In the genomic region with DNA sequence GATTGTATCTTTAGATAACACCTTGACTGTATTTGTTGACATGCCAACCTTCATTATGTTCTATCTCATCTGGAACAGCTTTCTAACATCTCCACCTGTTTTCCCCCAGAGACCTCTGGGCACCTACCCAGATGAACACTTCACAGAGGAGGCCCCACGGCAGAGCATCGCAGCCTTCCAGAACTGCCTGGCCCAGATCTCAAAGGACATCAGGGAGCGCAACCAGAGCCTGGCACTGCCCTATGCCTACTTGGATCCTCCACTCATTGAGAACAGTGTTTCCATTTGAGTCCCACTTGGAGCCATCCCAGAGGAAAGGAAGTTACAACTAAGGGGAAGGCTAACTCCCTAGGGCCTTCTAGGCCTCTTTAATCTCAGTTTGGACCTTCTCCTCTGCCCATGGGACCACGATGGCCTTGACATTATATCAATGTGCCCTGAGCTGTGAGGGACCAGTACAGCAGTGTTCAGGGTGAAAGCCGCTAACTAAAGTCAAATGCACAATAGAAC, we compare ENCODE assay signal across 30 mouse cellular contexts. TPM values are rescaled to one million over a fixed set of nuclear protein-coding genes. Genes with fewer than 3 reads are reported as not detected.
DNase-seq lines count a peak whose midpoint lies in the region; TF ChIP-seq lines count a peak whose summit lies in the region.
"Had no signal": no experiment of that assay in that cellular context is flagged by ENCODE, and none has a peak within 500 bp of the region (broad histone marks: within the 10 kb centered on the region; RNA-seq: fewer than 3 reads in every experiment).

No protein-coding gene starts in this region.

- TF ChIP-seq CTCF in testis, adult 2 months (IDR thresholded peaks at IDR 0.05; ENCODE audit: control insufficient read depth, insufficient read depth, insufficient replicate concordance, low read depth, low read length), result no peak

- DNase-seq in adrenal gland, postnatal 14 days, result peak; percentile 32
- DNase-seq in adrenal gland, adult 18-20 months (ENCODE audit: low spot score in 2 of 2), result no peak
- DNase-seq in cerebellum, postnatal 14 days, result peak; percentile 56 to 68
- DNase-seq in cerebellum, adult 9-11 months, result no peak
- no peak for DNase-seq in testis, postnatal 10 days (ENCODE audit: low spot score)
- DNase-seq in heart, adult 11 months, result no peak
- DNase-seq: forebrain, postnatal 0 days; gastrocnemius, adult 2 months; gastrocnemius, postnatal 14 days; heart, adult 18-20 months; heart, postnatal 10 days; heart, postnatal 36 days; kidney, adult 11 months; kidney, adult 8-10 months had no signal

- TF ChIP-seq POLR2A in testis, adult 2 months (IDR thresholded peaks at IDR 0.05; ENCODE audit: control insufficient read depth, low read depth, low read length), result no peak

- H3K36me3 ChIP-seq in testis, adult 2 months (ENCODE audit: control insufficient read depth, insufficient read depth, low read length), result no peaks in the 10 kb centered on the region
- H3K36me3 ChIP-seq: embryonic facial prominence, embryonic 12.5 days; embryonic facial prominence, embryonic 15.5 days; heart, embryonic 12.5 days; heart, embryonic 15.5 days; hindbrain, embryonic 10.5 days; hindbrain, embryonic 13.5 days; intestine, embryonic 15.5 days; kidney, embryonic 15.5 days had no signal

- H3K4me1 ChIP-seq in testis, adult 2 months (ENCODE audit: control insufficient read depth, insufficient read depth, low read length), result no peaks in the 10 kb centered on the region

- H3K27me3 ChIP-seq in testis, adult 2 months (ENCODE audit: control insufficient read depth, insufficient read depth, low read length), result no peaks in the 10 kb centered on the region
- H3K27me3 ChIP-seq: embryonic facial prominence, embryonic 12.5 days; embryonic facial prominence, embryonic 15.5 days had no signal

- 0 out of 2 replicates have a peak overlapping the region, but pooled peaks have one; percentile 2 for H3K27ac ChIP-seq in testis, adult 2 months (ENCODE audit: control insufficient read depth, insufficient read depth, low read depth, low read length)
- H3K27ac ChIP-seq: embryonic facial prominence, embryonic 12.5 days; embryonic facial prominence, embryonic 15.5 days; gastrocnemius, adult 2 months; heart, embryonic 15.5 days; hindbrain, embryonic 10.5 days; hindbrain, embryonic 13.5 days; intestine, embryonic 15.5 days; kidney, embryonic 15.5 days had no signal

- no peak overlapping the region for H3K4me3 ChIP-seq in testis, adult 2 months (ENCODE audit: control insufficient read depth, low read depth, low read length)
- H3K4me3 ChIP-seq: embryonic facial prominence, embryonic 12.5 days; embryonic facial prominence, embryonic 15.5 days; gastrocnemius, adult 2 months; heart, embryonic 12.5 days; heart, embryonic 15.5 days; hindbrain, embryonic 10.5 days; hindbrain, embryonic 13.5 days; intestine, embryonic 15.5 days; kidney, embryonic 15.5 days had no signal

RNA-seq across cellular contexts. Expression of gene Alox12b, which starts 8.3 kb away (rescaled TPM):
- total RNA-seq in adrenal gland, postnatal 14 days (2021), result not detected in 2 replicates
- not detected for total RNA-seq in adrenal gland, adult 18-20 months (2021)
- polyA plus RNA-seq in testis, adult 2 months (2012; rRNA removed), result 0.29 and 0.49 TPM in 2 replicates
- total RNA-seq: common myeloid progenitor, adult 5-6 weeks; gastrocnemius, adult 2 months; gastrocnemius, postnatal 14 days; gastrocnemius, postnatal 4 days; heart, adult 18-20 months; heart, postnatal 10 days; heart, postnatal 36 days had no signal
- polyA plus RNA-seq: activated CD4-positive, CD25-positive, alpha-beta regulatory T cell, adult 4 months; C2C12; forebrain, embryonic 14.5 days; heart, embryonic 12.5 days; hindbrain, embryonic 10.5 days had no signal

RNA-seq across cellular contexts. Expression of gene Aloxe3, which starts 22.8 kb away (rescaled TPM):
- 1.2 and 1.6 TPM in 2 replicates for total RNA-seq in adrenal gland, postnatal 14 days (2021)
- total RNA-seq in adrenal gland, adult 18-20 months (2021), result 1 to 10 TPM; 1.1 to 1.6 TPM
- 6.1 and 7.0 TPM in 2 replicates for polyA plus RNA-seq in testis, adult 2 months (2012; rRNA removed)
- total RNA-seq: common myeloid progenitor, adult 5-6 weeks; gastrocnemius, adult 2 months; gastrocnemius, postnatal 14 days; heart, adult 18-20 months; heart, postnatal 10 days; heart, postnatal 36 days had no signal
- polyA plus RNA-seq: forebrain, embryonic 11.5 days had no signal

RNA-seq across cellular contexts. Expression of gene 9130213A22Rik, which starts 26.1 kb away (rescaled TPM):
- 0.38 and 0.41 TPM in 2 replicates for total RNA-seq in adrenal gland, postnatal 14 days (2021)
- total RNA-seq in adrenal gland, adult 18-20 months (2021), result under 1 TPM; 0.43 to 0.61 TPM
- polyA plus RNA-seq in testis, adult 2 months (2012; rRNA removed), result 0.24 and 0.28 TPM in 2 replicates
- total RNA-seq: common myeloid progenitor, adult 5-6 weeks; ES-E14 had no signal
- polyA plus RNA-seq: activated CD4-positive, CD25-positive, alpha-beta regulatory T cell, adult 4 months; forebrain, embryonic 11.5 days had no signal

RNA-seq across cellular contexts. Expression of gene Hes7, which starts 28.3 kb away (rescaled TPM):
- total RNA-seq in adrenal gland, postnatal 14 days (2021), result 0.37 TPM in 1 of 2 replicates, not detected in the other
- total RNA-seq in adrenal gland, adult 18-20 months (2021), result under 1 TPM in 1 of 2 experiments, not detected in 1; 0.26 TPM
- polyA plus RNA-seq in testis, adult 2 months (2012; rRNA removed), result 0.17 TPM in 2 replicates
- total RNA-seq: common myeloid progenitor, adult 5-6 weeks; ES-E14; gastrocnemius, adult 2 months; heart, postnatal 36 days had no signal
- polyA plus RNA-seq: activated CD4-positive, CD25-positive, alpha-beta regulatory T cell, adult 4 months had no signal

RNA-seq across cellular contexts. Expression of gene Alox8, which starts 49.1 kb away (rescaled TPM):
- 0.19 TPM in 1 of 2 replicates, not detected in the other for total RNA-seq in adrenal gland, postnatal 14 days (2021)
- not detected for total RNA-seq in adrenal gland, adult 18-20 months (2021)
- polyA plus RNA-seq in testis, adult 2 months (2012; rRNA removed), result 0.05 and 0.06 TPM in 2 replicates
- total RNA-seq: common myeloid progenitor, adult 5-6 weeks; gastrocnemius, adult 2 months; gastrocnemius, postnatal 14 days; gastrocnemius, postnatal 4 days had no signal
- polyA plus RNA-seq: hindbrain, embryonic 10.5 days had no signal

Comparison
In these comparisons a context has a peak if more than half of its experiments do, and no peak if none do; other contexts are left out.
1. DNase-seq: peak in adrenal gland, postnatal 14 days (single experiment) and cerebellum, postnatal 14 days (2 of 2); none in adrenal gland, adult 18-20 months (0 of 2), cerebellum, adult 9-11 months (single experiment), testis, postnatal 10 days (single experiment) and heart, adult 11 months (single experiment).